Mouse (Mus musculus): Measurements from ENCODE around the gene B3gntl1. TPM values are rescaled to one million over a fixed set of nuclear protein-coding genes. Genes with fewer than 3 reads are reported as not detected.

Gene B3gntl1
- 1 to 10 TPM; 7.4 to 10.0 TPM for total RNA-seq (2021)
- 9.2 and 11.1 TPM in 2 replicates for polyA plus RNA-seq (2012; rRNA removed)
- long read RNA-seq, transcript B3gntl1-202 (13 exons, 2,864 nt) = major isoform, 11 of 15 reads
- long read RNA-seq, partial matches to known transcripts = 0 of 15 reads
- long read RNA-seq, other reads (novel, unspliced or antisense) = 4 of 15 reads

GRCm38 (mm10) chr11:121672990-121673572, at the start of gene B3gntl1:
Gene B3gntl1, minus strand, starts transcription at chr11:121673153.
- peak; percentile 99 for DNase-seq

GRCm38 (mm10) chr11:121722434-121722833, 49.5 kb upstream of the B3gntl1 start:
- no peak for DNase-seq

- DNase-seq = no peak
Observed at GRCm38 (mm10) chr11:121720752-121721151, 47.8 kb upstream of the B3gntl1 start.

GRCm38 (mm10) chr11:121717724-121718123, 44.8 kb upstream of the B3gntl1 start:
- DNase-seq = no peak

- no peak for DNase-seq
Observed at GRCm38 (mm10) chr11:121714745-121715485, 42.0 kb upstream of the B3gntl1 start.

GRCm38 (mm10) chr11:121713569-121713968, 40.6 kb upstream of the B3gntl1 start:
- no peak for DNase-seq

- no peak for DNase-seq
Observed at GRCm38 (mm10) chr11:121712987-121713386, 40.0 kb upstream of the B3gntl1 start.

GRCm38 (mm10) chr11:121710245-121710644, 37.3 kb upstream of the B3gntl1 start:
- no peak for DNase-seq

GRCm38 (mm10) chr11:121709278-121709677, 36.3 kb upstream of the B3gntl1 start:
- no peak for DNase-seq

- no peak for DNase-seq
Observed at GRCm38 (mm10) chr11:121706521-121707005, 33.6 kb upstream of the B3gntl1 start.

- peak; percentile 25 for DNase-seq
Observed at GRCm38 (mm10) chr11:121703619-121704215, 30.8 kb upstream of the B3gntl1 start.

GRCm38 (mm10) chr11:121702895-121703618, 30.1 kb upstream of the B3gntl1 start:
- DNase-seq = peak; percentile 68

GRCm38 (mm10) chr11:121702111-121702894, 29.4 kb upstream of the B3gntl1 start:
- peak; percentile 99 for DNase-seq

- no peak for DNase-seq
Observed at GRCm38 (mm10) chr11:121701244-121701643, 28.3 kb upstream of the B3gntl1 start, which contains the start of gene Metrnl. Gene Metrnl, plus strand, starts transcription at chr11:121701544.

- peak; percentile 67 for DNase-seq
Observed at GRCm38 (mm10) chr11:121698381-121698955, 25.5 kb upstream of the B3gntl1 start.

GRCm38 (mm10) chr11:121697271-121697670, 24.3 kb upstream of the B3gntl1 start:
- no peak for DNase-seq

- no peak for DNase-seq
Observed at GRCm38 (mm10) chr11:121695304-121696064, 22.5 kb upstream of the B3gntl1 start.

- no peak for DNase-seq
Observed at GRCm38 (mm10) chr11:121688024-121688423, 15.1 kb upstream of the B3gntl1 start.

GRCm38 (mm10) chr11:121686674-121687073, 13.7 kb upstream of the B3gntl1 start:
- peak; percentile 50 for DNase-seq

- DNase-seq = peak; percentile 52
Observed at GRCm38 (mm10) chr11:121686091-121686490, 13.1 kb upstream of the B3gntl1 start.
